Mouse (Mus musculus): ENCODE data around the gene Arl2. TPM values are rescaled to one million over a fixed set of nuclear protein-coding genes. Genes with fewer than 3 reads are reported as not detected.
"Not testable (repeated sequence)": the region's sequence is repeated elsewhere in the genome, so short reads cannot be mapped to it uniquely, and the experiment has no call there.

Arl2 gene
- polyA plus RNA-seq, 1 experiment from 2014 or later, result 73.4 TPM

- no peak for DNase-seq (ENCODE audit: low spot score)
- ATAC-seq (replicated peaks; ENCODE audit: low FRiP score), result no peak
- Histone ChIP-seq H3K4me1 (replicated peaks; ENCODE audit: control insufficient read depth, insufficient read depth, low read length) (no peaks in the 10 kb centered on the region), H3K4me3 (ENCODE audit: low read depth, low read length) (no peak overlapping the region), H3K36me3 (ENCODE audit: control insufficient read depth, insufficient read depth, low read length) (no peaks in the 10 kb centered on the region), H3K27ac (ENCODE audit: low read depth, low read length) (no peak overlapping the region), H3K27me3 (replicated peaks; ENCODE audit: control insufficient read depth, insufficient read depth, low read length) (no peaks in the 10 kb centered on the region), H3K9ac (ENCODE audit: low read depth, low read length) (no peak overlapping the region), H3K4me2 (no peak overlapping the region), H3K9me3 (ENCODE audit: control insufficient read depth, low read length) (no peaks in the 10 kb centered on the region)
- 55% methylated on average over 6 of the region's 6 CpGs for WGBS
These were observed 15.9 kb upstream of the Arl2 start for GRCm38 (mm10) chr19:6157220-6157619.

- WGBS, result 66% methylated on average over 8 of the region's 8 CpGs
- H3K4me3 ChIP-seq (ENCODE audit: low read depth, low read length), result no peak overlapping the region
- H3K27me3 ChIP-seq (replicated peaks; ENCODE audit: control insufficient read depth, insufficient read depth, low read length), result no peaks in the 10 kb centered on the region
- no peak overlapping the region for H3K9ac ChIP-seq (ENCODE audit: low read depth, low read length)
- DNase-seq (ENCODE audit: low spot score) (no peak), ATAC-seq (replicated peaks; ENCODE audit: low FRiP score) (no peak)
- no peak overlapping the region for H3K27ac ChIP-seq (ENCODE audit: low read depth, low read length)
- no peaks in the 10 kb centered on the region for H3K9me3 ChIP-seq (ENCODE audit: control insufficient read depth, low read length)
- H3K36me3 ChIP-seq (ENCODE audit: control insufficient read depth, insufficient read depth, low read length), result no peaks in the 10 kb centered on the region
- H3K4me1 ChIP-seq (replicated peaks; ENCODE audit: control insufficient read depth, insufficient read depth, low read length), result no peaks in the 10 kb centered on the region
- no peak overlapping the region for H3K4me2 ChIP-seq
These were observed 15.0 kb upstream of the Arl2 start for GRCm38 (mm10) chr19:6156372-6156771.

GRCm38 (mm10) chr19:6155174-6155573, 13.8 kb upstream of the Arl2 start:
- Histone ChIP-seq H3K27ac (ENCODE audit: low read depth, low read length) (no peak overlapping the region), H3K4me3 (ENCODE audit: low read depth, low read length) (no peak overlapping the region), H3K4me2 (no peak overlapping the region), H3K9me3 (ENCODE audit: control insufficient read depth, low read length) (no peaks in the 10 kb centered on the region), H3K27me3 (replicated peaks; ENCODE audit: control insufficient read depth, insufficient read depth, low read length) (no peaks in the 10 kb centered on the region), H3K4me1 (replicated peaks; ENCODE audit: control insufficient read depth, insufficient read depth, low read length) (no peaks in the 10 kb centered on the region), H3K9ac (ENCODE audit: low read depth, low read length) (no peak overlapping the region), H3K36me3 (ENCODE audit: control insufficient read depth, insufficient read depth, low read length) (no peaks in the 10 kb centered on the region)
- ATAC-seq (replicated peaks; ENCODE audit: low FRiP score), result no peak; the same call in 1 of the 2 replicates
- no peak for DNase-seq (ENCODE audit: low spot score)
- WGBS, result 73% methylated on average over 9 of the region's 9 CpGs

GRCm38 (mm10) chr19:6144842-6145241, 3.5 kb upstream of the Arl2 start:
- H3K9me3 ChIP-seq (ENCODE audit: control insufficient read depth, low read length), result no peaks in the 10 kb centered on the region
- peaks cover 4% of the 10 kb centered on the region; the same call in 1 of the 2 replicates for H3K4me1 ChIP-seq (replicated peaks; ENCODE audit: control insufficient read depth, insufficient read depth, low read length)
- no peak overlapping the region for H3K4me2 ChIP-seq
- H3K27ac ChIP-seq (ENCODE audit: low read depth, low read length), result no peak overlapping the region
- no peak overlapping the region for H3K9ac ChIP-seq (ENCODE audit: low read depth, low read length)
- H3K27me3 ChIP-seq (replicated peaks; ENCODE audit: control insufficient read depth, insufficient read depth, low read length), result no peaks in the 10 kb centered on the region
- no peaks in the 10 kb centered on the region for H3K36me3 ChIP-seq (ENCODE audit: control insufficient read depth, insufficient read depth, low read length)
- H3K4me3 ChIP-seq (ENCODE audit: low read depth, low read length), result no peak overlapping the region
- ATAC-seq (replicated peaks; ENCODE audit: low FRiP score) (no peak), DNase-seq (ENCODE audit: low spot score) (no peak)
- WGBS, result 69% methylated on average over 5 of the region's 5 CpGs

- Histone ChIP-seq H3K27me3 (replicated peaks; ENCODE audit: control insufficient read depth, insufficient read depth, low read length) (no peaks in the 10 kb centered on the region), H3K4me3 (ENCODE audit: low read depth, low read length) (peak within 1 kb of the TSS; percentile 63)
- under 1% methylated on average over 68 of the region's 68 CpGs for WGBS
These were observed 512 bp downstream of the Arl2 start, which contains the start of gene Batf2 for GRCm38 (mm10) chr19:6140678-6141393. TSS of gene Batf2 (plus strand) at chr19:6140983.

GRCm38 (mm10) chr19:6140374-6140677, 1.0 kb downstream of the Arl2 start:
- H3K4me3 ChIP-seq (ENCODE audit: low read depth, low read length), result peak overlapping the region; percentile 63
- DNase-seq (ENCODE audit: low spot score), result no peak

More at GRCm38 (mm10) chr19:6140678-6141393, 512 bp downstream of the Arl2 start, which contains the start of gene Batf2:
- Histone ChIP-seq H3K9ac (ENCODE audit: low read depth, low read length) (peak within 1 kb of the TSS; percentile 83), H3K27ac (ENCODE audit: low read depth, low read length) (peak within 1 kb of the TSS; percentile 93), H3K4me1 (replicated peaks; ENCODE audit: control insufficient read depth, insufficient read depth, low read length) (peaks cover 5% of the 10 kb centered on the region; the same call in 1 of the 2 replicates), H3K36me3 (ENCODE audit: control insufficient read depth, insufficient read depth, low read length) (peaks cover 4% of the 10 kb centered on the region; the same call in 1 of the 2 replicates), H3K9me3 (ENCODE audit: control insufficient read depth, low read length) (no peaks in the 10 kb centered on the region), H3K4me2 (peak within 1 kb of the TSS; percentile 87)
- ATAC-seq (replicated peaks; ENCODE audit: low FRiP score) (peak; percentile 92), DNase-seq (ENCODE audit: low spot score) (peak; percentile 93)

GRCm38 (mm10) chr19:6139701-6140100, 1.6 kb downstream of the Arl2 start:
- H3K9ac ChIP-seq (ENCODE audit: low read depth, low read length), result peak overlapping the region; percentile 83
- H3K36me3 ChIP-seq (ENCODE audit: control insufficient read depth, insufficient read depth, low read length), result peaks cover 6% of the 10 kb centered on the region; the same call in 1 of the 2 replicates
- WGBS, result 87% methylated on average over 6 of the region's 6 CpGs
- ATAC-seq (replicated peaks; ENCODE audit: low FRiP score) (no peak), DNase-seq (ENCODE audit: low spot score) (no peak)
- H3K4me2 ChIP-seq, result peak overlapping the region; percentile 87
- H3K27me3 ChIP-seq (replicated peaks; ENCODE audit: control insufficient read depth, insufficient read depth, low read length), result no peaks in the 10 kb centered on the region
- H3K4me1 ChIP-seq (replicated peaks; ENCODE audit: control insufficient read depth, insufficient read depth, low read length), result peaks cover 5% of the 10 kb centered on the region; the same call in 1 of the 2 replicates
- no peaks in the 10 kb centered on the region for H3K9me3 ChIP-seq (ENCODE audit: control insufficient read depth, low read length)
- peak overlapping the region; percentile 63 for H3K4me3 ChIP-seq (ENCODE audit: low read depth, low read length)
- no peak overlapping the region for H3K27ac ChIP-seq (ENCODE audit: low read depth, low read length)

More at GRCm38 (mm10) chr19:6140374-6140677, 1.0 kb downstream of the Arl2 start:
- Histone ChIP-seq H3K9ac (ENCODE audit: low read depth, low read length) (peak overlapping the region; percentile 83), H3K9me3 (ENCODE audit: control insufficient read depth, low read length) (no peaks in the 10 kb centered on the region), H3K36me3 (ENCODE audit: control insufficient read depth, insufficient read depth, low read length) (peaks cover 6% of the 10 kb centered on the region; the same call in 1 of the 2 replicates), H3K27ac (ENCODE audit: low read depth, low read length) (peak overlapping the region; percentile 93), H3K4me2 (peak overlapping the region; percentile 87), H3K27me3 (replicated peaks; ENCODE audit: control insufficient read depth, insufficient read depth, low read length) (no peaks in the 10 kb centered on the region), H3K4me1 (replicated peaks; ENCODE audit: control insufficient read depth, insufficient read depth, low read length) (peaks cover 5% of the 10 kb centered on the region; the same call in 1 of the 2 replicates)
- 6% methylated on average over 16 of the region's 16 CpGs for WGBS
- ATAC-seq (replicated peaks; ENCODE audit: low FRiP score), result no peak

- Histone ChIP-seq H3K27me3 (replicated peaks; ENCODE audit: control insufficient read depth, insufficient read depth, low read length) (no peaks in the 10 kb centered on the region), H3K4me1 (replicated peaks; ENCODE audit: control insufficient read depth, insufficient read depth, low read length) (peaks cover 26% of the 10 kb centered on the region), H3K4me2 (no peak overlapping the region), H3K36me3 (ENCODE audit: control insufficient read depth, insufficient read depth, low read length) (peaks cover 6% of the 10 kb centered on the region; the same call in 1 of the 2 replicates), H3K9ac (ENCODE audit: low read depth, low read length) (no peak overlapping the region), H3K27ac (ENCODE audit: low read depth, low read length) (no peak overlapping the region), H3K4me3 (ENCODE audit: low read depth, low read length) (no peak overlapping the region), H3K9me3 (ENCODE audit: control insufficient read depth, low read length) (no peaks in the 10 kb centered on the region)
- no peak for DNase-seq (ENCODE audit: low spot score)
- WGBS, result 86% methylated on average over 3 of the region's 3 CpGs
- ATAC-seq (replicated peaks; ENCODE audit: low FRiP score), result no peak
These were observed 5.0 kb downstream of the Arl2 start for GRCm38 (mm10) chr19:6136397-6136796.

- not testable (repeated sequence) for H3K4me3 ChIP-seq (ENCODE audit: low read depth, low read length); H3K9me3 ChIP-seq (ENCODE audit: control insufficient read depth, low read length); ATAC-seq (replicated peaks; ENCODE audit: low FRiP score); H3K27me3 ChIP-seq (replicated peaks; ENCODE audit: control insufficient read depth, insufficient read depth, low read length); H3K36me3 ChIP-seq (ENCODE audit: control insufficient read depth, insufficient read depth, low read length); DNase-seq (ENCODE audit: low spot score)
- H3K9ac ChIP-seq (ENCODE audit: low read depth, low read length), result 0 out of 2 replicates have a peak overlapping the region, but pooled peaks have one; percentile 34
- H3K4me2 ChIP-seq, result peak overlapping the region; percentile 64
- H3K27ac ChIP-seq (ENCODE audit: low read depth, low read length), result peak overlapping the region; percentile 88
- 60% methylated on average over 1 of the region's 1 CpGs for WGBS
- peaks cover 26% of the 10 kb centered on the region for H3K4me1 ChIP-seq (replicated peaks; ENCODE audit: control insufficient read depth, insufficient read depth, low read length)
These were observed 8.2 kb downstream of the Arl2 start for GRCm38 (mm10) chr19:6133197-6133596.
